Mouse (Mus musculus) bone marrow macrophage, adult 2 months (primary cell): ENCODE data around the gene Dido1.

Experiments used
- CTCF ChIP-seq: IDR thresholded peaks from 2 replicates; pipeline ENCODE4 v1.5.1; 2012; ENCODE audit warnings: low read depth, mild to moderate bottlenecking, low read length, moderate library complexity
- POLR2A ChIP-seq: IDR thresholded peaks from 2 replicates; pipeline ENCODE4 v1.6.1; 2012; ENCODE audit warnings: mild to moderate bottlenecking, low read depth, low read length, borderline replicate concordance

GRCm38 (mm10) chr2:180705975-180706374, 3.8 kb downstream of the Dido1 start:
- TF ChIP-seq CTCF, result no peak
- TF ChIP-seq POLR2A, result no peak
